ENCODE assay signal across 8 mouse cellular contexts in genomic region chr19:59342964-59343363, GRCm38 (mm10). TPM values are rescaled to one million over a fixed set of nuclear protein-coding genes. Genes with fewer than 3 reads are reported as not detected.
DNase-seq lines count a peak whose midpoint lies in the region; ATAC-seq and TF ChIP-seq lines count a peak whose summit lies in the region.

No protein-coding gene starts in this region.

- peak overlapping the region; percentile 99 for H3K4me2 ChIP-seq in liver, postnatal 0 days (ENCODE audit: low read depth, low read length)

- H3K4me3 ChIP-seq in erythroblast, embryonic 14.5 days (replicated peaks): peak overlapping the region; percentile 73
- peak overlapping the region; percentile 93 for H3K4me3 ChIP-seq in hindbrain, embryonic 10.5 days
- peak overlapping the region; percentile 96 for H3K4me3 ChIP-seq in liver, postnatal 0 days (ENCODE audit: low read depth, low read length)

- H3K27ac ChIP-seq in hindbrain, embryonic 10.5 days: no peak overlapping the region
- H3K27ac ChIP-seq in liver, postnatal 0 days (ENCODE audit: low read depth): no peak overlapping the region

- peak overlapping the region; percentile 51; the same call in 1 of the 2 replicates for H3K9ac ChIP-seq in liver, postnatal 0 days (replicated peaks)

- no peak for TF ChIP-seq EP300 in liver, postnatal 0 days (IDR thresholded peaks at IDR 0.05; ENCODE audit: low read depth)

- no peak for TF ChIP-seq CTCF in liver, postnatal 0 days (IDR thresholded peaks at IDR 0.05; ENCODE audit: low read depth)

- peaks cover 2% of the 10 kb centered on the region; the same call in 1 of the 2 replicates for H3K27me3 ChIP-seq in erythroblast, embryonic 14.5 days (ENCODE audit: control insufficient read depth)
- no peaks in the 10 kb centered on the region for H3K27me3 ChIP-seq in hindbrain, embryonic 10.5 days (ENCODE audit: insufficient read depth, poor library complexity, severe bottlenecking)
- H3K27me3 ChIP-seq in liver, postnatal 0 days (ENCODE audit: insufficient read depth, low read length): no peaks in the 10 kb centered on the region

- peaks cover 22% of the 10 kb centered on the region for H3K36me3 ChIP-seq in erythroblast, embryonic 14.5 days (ENCODE audit: control insufficient read depth)
- H3K36me3 ChIP-seq in hindbrain, embryonic 10.5 days: no peaks in the 10 kb centered on the region
- H3K36me3 ChIP-seq in liver, postnatal 0 days (replicated peaks; ENCODE audit: insufficient read depth, low read length): 0 out of 2 replicates have a peak, but pooled peaks cover 2% of the 10 kb centered on the region

- no peak for ATAC-seq in erythroblast, adult 5-6 weeks (replicated peaks; ENCODE audit: low FRiP score, poor library complexity, severe bottlenecking)
- ATAC-seq in liver, postnatal 0 days: no peak
- ATAC-seq in cerebellum, adult (ENCODE audit: insufficient number of reproducible peaks, low FRiP score, low TSS enrichment): no peak

- 50% methylated on average over 2 of the region's 2 CpGs for WGBS in hindbrain, embryonic 10.5 days
- WGBS in liver, postnatal 0 days (ENCODE audit: insufficient replicate concordance): 28% methylated on average over 2 of the region's 2 CpGs

- DNase-seq in 3T3-L1 (ENCODE audit: low read depth, low spot score): peak; percentile 15
- no peak for DNase-seq in hindbrain, embryonic 10.5 days (ENCODE audit: low spot score)
- DNase-seq in liver, postnatal 0 days: no peak
- DNase-seq in layer of hippocampus, postnatal 36 days: no peak
- DNase-seq in left cerebral cortex, postnatal 14 days (ENCODE audit: low spot score in 2 of 2): no peak

- H3K4me1 ChIP-seq in erythroblast, embryonic 14.5 days (ENCODE audit: control insufficient read depth): peaks cover 73% of the 10 kb centered on the region
- peaks cover 55% of the 10 kb centered on the region for H3K4me1 ChIP-seq in hindbrain, embryonic 10.5 days (replicated peaks)
- peaks cover 24% of the 10 kb centered on the region for H3K4me1 ChIP-seq in liver, postnatal 0 days (ENCODE audit: insufficient read depth)

- intact Hi-C loops in left cerebral cortex, postnatal 14 days (cut with DNase I): no loop called here

- peaks cover 2% of the 10 kb centered on the region; the same call in 1 of the 2 replicates for H3K9me3 ChIP-seq in erythroblast, embryonic 14.5 days (ENCODE audit: control insufficient read depth, low read length)
- no peaks in the 10 kb centered on the region for H3K9me3 ChIP-seq in hindbrain, embryonic 10.5 days
- no peaks in the 10 kb centered on the region for H3K9me3 ChIP-seq in liver, postnatal 0 days (ENCODE audit: low read length)

RNA-seq across cellular contexts. Expression of gene Pdzd8, which starts 2.6 kb away (rescaled TPM):
- 0.28 and 0.36 TPM in 2 replicates for polyA plus RNA-seq in erythroblast, embryonic 14.5 days (2012)
- 23.4 and 30.2 TPM in 2 replicates for total RNA-seq in erythroblast, adult 5-6 weeks (2015; ENCODE audit: low replicate concordance)
- 25.6 and 26.8 TPM in 2 replicates for total RNA-seq in erythroblast, adult 5-6 weeks (2017; ENCODE audit: low replicate concordance)
- 8.3 and 9.5 TPM in 2 replicates for polyA plus RNA-seq in hindbrain, embryonic 10.5 days (2016; fragmentation: Nextera tagmentation; extraction: Ambion mirVana)
- 3.1 and 3.4 TPM in 2 replicates for polyA plus RNA-seq in liver, postnatal 0 days (2015; fragmentation: Nextera tagmentation; extraction: Ambion mirVana)
- 10 to 100 TPM; 49.9 to 50.0 TPM for total RNA-seq in layer of hippocampus, postnatal 36 days (2021)
- total RNA-seq in left cerebral cortex, postnatal 14 days (2021): 10 to 100 TPM; 60.8 to 61.8 TPM

RNA-seq across cellular contexts. Expression of gene Rps12-ps3, which starts 20.9 kb away (rescaled TPM):
- 3.5 and 7.4 TPM in 2 replicates for polyA plus RNA-seq in erythroblast, embryonic 14.5 days (2012)
- total RNA-seq in erythroblast, adult 5-6 weeks (2015; ENCODE audit: low replicate concordance): 144 and 176 TPM in 2 replicates
- 58.3 and 69.0 TPM in 2 replicates for total RNA-seq in erythroblast, adult 5-6 weeks (2017; ENCODE audit: low replicate concordance)
- 3.3 and 17.4 TPM in 2 replicates for polyA plus RNA-seq in hindbrain, embryonic 10.5 days (2016; fragmentation: Nextera tagmentation; extraction: Ambion mirVana)
- polyA plus RNA-seq in liver, postnatal 0 days (2015; fragmentation: Nextera tagmentation; extraction: Ambion mirVana): 12.3 and 24.8 TPM in 2 replicates
- 100 to 1,000 TPM; 260 to 310 TPM for total RNA-seq in layer of hippocampus, postnatal 36 days (2021)
- 100 to 1,000 TPM; 204 to 211 TPM for total RNA-seq in left cerebral cortex, postnatal 14 days (2021)
